ENCODE assay signal across 24 mouse cellular contexts in the genomic region with DNA sequence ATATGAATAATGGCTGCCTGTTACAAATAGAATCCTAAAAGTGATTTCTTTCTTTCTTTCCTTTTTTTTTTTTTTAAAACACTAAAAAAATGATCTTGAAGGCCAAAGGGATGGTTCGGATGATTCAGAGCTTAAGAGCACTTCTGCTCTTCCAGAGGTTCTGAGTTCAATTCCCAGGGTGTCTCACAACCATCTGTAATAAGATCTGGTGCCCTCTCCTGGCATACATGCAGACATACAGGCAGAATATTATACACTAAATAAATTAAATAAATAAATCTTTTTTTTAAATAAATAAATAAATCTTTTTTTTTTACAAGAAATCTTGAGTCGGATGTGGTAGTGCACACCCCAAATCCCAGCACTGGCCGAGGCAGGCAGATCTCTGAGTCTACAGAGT. TPM values are rescaled to one million over a fixed set of nuclear protein-coding genes. Genes with fewer than 3 reads are reported as not detected.
DNase-seq lines count a peak whose midpoint lies in the region; ATAC-seq and TF ChIP-seq lines count a peak whose summit lies in the region.
"Had no signal": no experiment of that assay in that cellular context is flagged by ENCODE, and none has a peak within 500 bp of the region (broad histone marks: within the 10 kb centered on the region; RNA-seq: fewer than 3 reads in every experiment).

No protein-coding gene starts in this region.

- in situ Hi-C loops in Patski (cut with MboI; ENCODE audit: low pct_unique_long_range_greater_than_20kb), result no loop called here

- no peak for TF ChIP-seq POLR2A in cerebellum, adult 2 months (IDR thresholded peaks at IDR 0.05; ENCODE audit: borderline replicate concordance, insufficient read depth, low read length)

- ATAC-seq in intestine, postnatal 0 days, result no peak
- ATAC-seq in intestine, embryonic 15.5 days, result no peak
- no peak for ATAC-seq in midbrain, embryonic 14.5 days (ENCODE audit: low FRiP score, low TSS enrichment)
- ATAC-seq in midbrain, embryonic 16.5 days, result no peak
- no peak for ATAC-seq in Patski
- ATAC-seq: activated CD4-positive, CD25-positive, alpha-beta regulatory T cell, adult 4 months had no signal

- H3K9ac ChIP-seq in intestine, postnatal 0 days (ENCODE audit: low read depth, low read length), result no peak overlapping the region
- no peak overlapping the region for H3K9ac ChIP-seq in intestine, embryonic 15.5 days
- no peak overlapping the region for H3K9ac ChIP-seq in midbrain, embryonic 14.5 days (replicated peaks; ENCODE audit: low read length)
- no peak overlapping the region for H3K9ac ChIP-seq in midbrain, embryonic 16.5 days (ENCODE audit: low read depth, low read length)
- H3K9ac ChIP-seq: limb, embryonic 13.5 days; liver, embryonic 13.5 days; lung, embryonic 14.5 days; neural tube, embryonic 15.5 days had no signal

- no peaks in the 10 kb centered on the region for H3K4me1 ChIP-seq in intestine, postnatal 0 days (replicated peaks; ENCODE audit: control insufficient read depth, insufficient read depth, low read length)
- H3K4me1 ChIP-seq in intestine, embryonic 15.5 days (replicated peaks), result no peaks in the 10 kb centered on the region
- no peaks in the 10 kb centered on the region for H3K4me1 ChIP-seq in midbrain, embryonic 14.5 days (ENCODE audit: control insufficient read depth, insufficient read depth, low read length)
- H3K4me1 ChIP-seq in midbrain, embryonic 16.5 days (ENCODE audit: control insufficient read depth, insufficient read depth, low read length), result no peaks in the 10 kb centered on the region
- H3K4me1 ChIP-seq in cerebellum, adult 2 months (ENCODE audit: control insufficient read depth, insufficient read depth, low read length), result no peaks in the 10 kb centered on the region
- H3K4me1 ChIP-seq: forebrain, embryonic 10.5 days; hindbrain, embryonic 10.5 days; limb, embryonic 13.5 days; neural tube, embryonic 15.5 days had no signal

- peaks cover 60% of the 10 kb centered on the region for H3K36me3 ChIP-seq in intestine, postnatal 0 days (ENCODE audit: control insufficient read depth, insufficient read depth)
- H3K36me3 ChIP-seq in intestine, embryonic 15.5 days, result peaks cover 22% of the 10 kb centered on the region
- H3K36me3 ChIP-seq in midbrain, embryonic 14.5 days (ENCODE audit: control insufficient read depth, insufficient read depth, low read length), result peaks cover 88% of the 10 kb centered on the region
- peaks cover 54% of the 10 kb centered on the region for H3K36me3 ChIP-seq in midbrain, embryonic 16.5 days (ENCODE audit: control insufficient read depth, insufficient read depth, low read length)

- POLR2A ChIA-PET in Patski (lab: Charles Lee), result no interaction called here

- no peak overlapping the region for H3K4me2 ChIP-seq in intestine, postnatal 0 days (replicated peaks; ENCODE audit: low read depth)
- no peak overlapping the region for H3K4me2 ChIP-seq in intestine, embryonic 15.5 days (replicated peaks)
- no peak overlapping the region for H3K4me2 ChIP-seq in midbrain, embryonic 14.5 days (ENCODE audit: low read length)
- no peak overlapping the region for H3K4me2 ChIP-seq in midbrain, embryonic 16.5 days (ENCODE audit: low read length)
- H3K4me2 ChIP-seq: heart, embryonic 11.5 days; limb, embryonic 13.5 days; liver, embryonic 13.5 days; lung, embryonic 14.5 days; neural tube, embryonic 15.5 days had no signal

- TF ChIP-seq CTCF in intestine, postnatal 0 days (IDR thresholded peaks at IDR 0.05; ENCODE audit: low read depth), result 0 out of 2 replicates have a peak, but pooled peaks have one; percentile 33
- peak; percentile 22 for TF ChIP-seq CTCF in Patski (IDR thresholded peaks at IDR 0.05)
- no peak for TF ChIP-seq CTCF in cerebellum, adult 2 months (IDR thresholded peaks at IDR 0.05; ENCODE audit: borderline replicate concordance, insufficient read depth, low read depth, low read length)

- H3K9me3 ChIP-seq in intestine, postnatal 0 days (ENCODE audit: control insufficient read depth), result no peaks in the 10 kb centered on the region
- no peaks in the 10 kb centered on the region for H3K9me3 ChIP-seq in intestine, embryonic 15.5 days
- no peaks in the 10 kb centered on the region for H3K9me3 ChIP-seq in midbrain, embryonic 14.5 days (ENCODE audit: control insufficient read depth, low read length)
- no peaks in the 10 kb centered on the region for H3K9me3 ChIP-seq in midbrain, embryonic 16.5 days (replicated peaks; ENCODE audit: control insufficient read depth, low read length, poor library complexity, severe bottlenecking)
- H3K9me3 ChIP-seq: forebrain, embryonic 10.5 days; hindbrain, embryonic 10.5 days; limb, embryonic 13.5 days; liver, embryonic 13.5 days; neural tube, embryonic 15.5 days had no signal

- no peak overlapping the region for H3K4me3 ChIP-seq in intestine, postnatal 0 days (ENCODE audit: low read depth, low read length)
- no peak overlapping the region for H3K4me3 ChIP-seq in intestine, embryonic 15.5 days (replicated peaks)
- H3K4me3 ChIP-seq in midbrain, embryonic 14.5 days (replicated peaks; ENCODE audit: low read depth, low read length), result no peak overlapping the region
- H3K4me3 ChIP-seq in midbrain, embryonic 16.5 days (ENCODE audit: low read depth, low read length), result no peak overlapping the region
- H3K4me3 ChIP-seq in cerebellum, adult 2 months (replicated peaks; ENCODE audit: insufficient read depth, low read depth, low read length), result no peak overlapping the region
- H3K4me3 ChIP-seq: forebrain, embryonic 10.5 days; hindbrain, embryonic 10.5 days; limb, embryonic 13.5 days; liver, embryonic 13.5 days; neural tube, embryonic 15.5 days had no signal

- no peaks in the 10 kb centered on the region for H3K27me3 ChIP-seq in intestine, postnatal 0 days (replicated peaks; ENCODE audit: control insufficient read depth, insufficient read depth, low read length)
- no peaks in the 10 kb centered on the region for H3K27me3 ChIP-seq in intestine, embryonic 15.5 days (replicated peaks)
- H3K27me3 ChIP-seq in midbrain, embryonic 14.5 days (ENCODE audit: control insufficient read depth, insufficient read depth, low read length), result no peaks in the 10 kb centered on the region
- H3K27me3 ChIP-seq in midbrain, embryonic 16.5 days (ENCODE audit: control insufficient read depth, insufficient read depth, low read depth, low read length), result no peaks in the 10 kb centered on the region
- no peaks in the 10 kb centered on the region for H3K27me3 ChIP-seq in Patski
- H3K27me3 ChIP-seq in cerebellum, adult 2 months (ENCODE audit: control insufficient read depth, insufficient read depth, low read length), result no peaks in the 10 kb centered on the region
- H3K27me3 ChIP-seq: limb, embryonic 13.5 days; liver, embryonic 13.5 days; neural tube, embryonic 15.5 days had no signal

- CTCF ChIA-PET in Patski (lab: Charles Lee), result interaction anchor here (0.7 kb wide), 1 partner anchor 15 kb away, joined by 3 read pairs; no protein-coding TSS in a partner anchor

- H3K27ac ChIP-seq in intestine, postnatal 0 days (ENCODE audit: low read depth, low read length), result no peak overlapping the region
- H3K27ac ChIP-seq in intestine, embryonic 15.5 days, result no peak overlapping the region
- no peak overlapping the region for H3K27ac ChIP-seq in midbrain, embryonic 14.5 days (replicated peaks; ENCODE audit: low read depth, low read length)
- no peak overlapping the region for H3K27ac ChIP-seq in midbrain, embryonic 16.5 days (ENCODE audit: low read length)
- no peak overlapping the region for H3K27ac ChIP-seq in cerebellum, adult 2 months (ENCODE audit: insufficient read depth, low read length)
- H3K27ac ChIP-seq: forebrain, embryonic 10.5 days; hindbrain, embryonic 10.5 days; limb, embryonic 13.5 days; liver, embryonic 13.5 days; neural tube, embryonic 15.5 days had no signal

- WGBS in intestine, postnatal 0 days, result 87% methylated on average over 3 of the region's 3 CpGs
- WGBS in intestine, embryonic 15.5 days, result 89% methylated on average over 3 of the region's 3 CpGs
- 92% methylated on average over 3 of the region's 3 CpGs for WGBS in midbrain, embryonic 14.5 days
- WGBS in midbrain, embryonic 16.5 days, result 92% methylated on average over 3 of the region's 3 CpGs
- 97% methylated on average over 3 of the region's 3 CpGs for WGBS in cerebellum, adult 2 months

- DNase-seq in midbrain, embryonic 14.5 days, result peak; percentile 4
- no peak for DNase-seq in Patski (ENCODE audit: low read depth, low spot score)
- DNase-seq in testis, postnatal 10 days (ENCODE audit: low spot score), result no peak
- no peak for DNase-seq in cerebellum, adult 2 months
- DNase-seq: cerebellum, postnatal 14 days; kidney, adult 2 months; kidney, postnatal 14 days; layer of hippocampus, postnatal 36 days; liver, embryonic 13.5 days; lung, embryonic 14.5 days; lung, postnatal 36 days; right cerebral cortex, adult 18-20 months; right cerebral cortex, postnatal 4 days; thymus, adult 2 months; thymus, postnatal 4 days had no signal

RNA-seq across cellular contexts. Expression of a gene that starts 24.5 kb away (rescaled TPM):
- 78.3 and 79.0 TPM in 2 replicates for polyA plus RNA-seq in intestine, postnatal 0 days (2015; fragmentation: Nextera tagmentation; extraction: Ambion mirVana)
- polyA plus RNA-seq in intestine, embryonic 15.5 days (2015; fragmentation: Nextera tagmentation; extraction: Ambion mirVana), result 118 and 123 TPM in 2 replicates
- 83.0 and 99.4 TPM in 2 replicates for polyA plus RNA-seq in midbrain, embryonic 14.5 days (2014; fragmentation: Nextera tagmentation; extraction: Ambion mirVana)
- polyA plus RNA-seq in midbrain, embryonic 16.5 days (2015; fragmentation: Nextera tagmentation; extraction: Ambion mirVana), result 179 and 183 TPM in 2 replicates
- 103 TPM for polyA plus RNA-seq in Patski (2021)
- 198 and 211 TPM in 2 replicates for polyA plus RNA-seq in cerebellum, adult 2 months (2012; rRNA removed)

RNA-seq across cellular contexts. Expression of a gene that starts 40.1 kb away (rescaled TPM):
- polyA plus RNA-seq in intestine, postnatal 0 days (2015; fragmentation: Nextera tagmentation; extraction: Ambion mirVana), result 44.5 and 57.0 TPM in 2 replicates
- polyA plus RNA-seq in intestine, embryonic 15.5 days (2015; fragmentation: Nextera tagmentation; extraction: Ambion mirVana), result 57.9 and 62.2 TPM in 2 replicates
- polyA plus RNA-seq in midbrain, embryonic 14.5 days (2014; fragmentation: Nextera tagmentation; extraction: Ambion mirVana), result 71.9 and 91.9 TPM in 2 replicates
- polyA plus RNA-seq in midbrain, embryonic 16.5 days (2015; fragmentation: Nextera tagmentation; extraction: Ambion mirVana), result 74.0 and 88.9 TPM in 2 replicates
- polyA plus RNA-seq in Patski (2021), result 75.9 TPM
- polyA plus RNA-seq in cerebellum, adult 2 months (2012; rRNA removed), result 56.1 and 57.6 TPM in 2 replicates

RNA-seq across cellular contexts. Expression of a gene that starts 40.2 kb away (rescaled TPM):
- polyA plus RNA-seq in intestine, postnatal 0 days (2015; fragmentation: Nextera tagmentation; extraction: Ambion mirVana), result 17.5 and 19.1 TPM in 2 replicates
- polyA plus RNA-seq in intestine, embryonic 15.5 days (2015; fragmentation: Nextera tagmentation; extraction: Ambion mirVana), result 28.1 and 28.3 TPM in 2 replicates
- polyA plus RNA-seq in midbrain, embryonic 14.5 days (2014; fragmentation: Nextera tagmentation; extraction: Ambion mirVana), result 46.1 and 54.4 TPM in 2 replicates
- polyA plus RNA-seq in midbrain, embryonic 16.5 days (2015; fragmentation: Nextera tagmentation; extraction: Ambion mirVana), result 51.2 and 56.6 TPM in 2 replicates
- 25.9 TPM for polyA plus RNA-seq in Patski (2021)
- polyA plus RNA-seq in cerebellum, adult 2 months (2012; rRNA removed), result 22.0 TPM in 2 replicates

RNA-seq across cellular contexts. Expression of a gene that starts 54.1 kb away (rescaled TPM):
- polyA plus RNA-seq in intestine, postnatal 0 days (2015; fragmentation: Nextera tagmentation; extraction: Ambion mirVana), result 25.3 and 26.3 TPM in 2 replicates
- 42.1 and 47.0 TPM in 2 replicates for polyA plus RNA-seq in intestine, embryonic 15.5 days (2015; fragmentation: Nextera tagmentation; extraction: Ambion mirVana)
- polyA plus RNA-seq in midbrain, embryonic 14.5 days (2014; fragmentation: Nextera tagmentation; extraction: Ambion mirVana), result 0.82 and 1.3 TPM in 2 replicates
- polyA plus RNA-seq in midbrain, embryonic 16.5 days (2015; fragmentation: Nextera tagmentation; extraction: Ambion mirVana), result 1.7 and 3.4 TPM in 2 replicates
- polyA plus RNA-seq in Patski (2021), result 0.56 TPM
- 214 and 242 TPM in 2 replicates for polyA plus RNA-seq in cerebellum, adult 2 months (2012; rRNA removed)
- polyA plus RNA-seq: heart, embryonic 11.5 days had no signal
